Mouse (Mus musculus): ENCODE measurements around the gene Syne3. TPM values are rescaled to one million over a fixed set of nuclear protein-coding genes. Genes with fewer than 3 reads are reported as not detected.
A peak's percentile ranks its signal among the peaks of the same experiment; 100 is the strongest.

Gene Syne3
- polyA plus RNA-seq, 1 experiment from 2014 or later: 1.6 TPM

DNA sequence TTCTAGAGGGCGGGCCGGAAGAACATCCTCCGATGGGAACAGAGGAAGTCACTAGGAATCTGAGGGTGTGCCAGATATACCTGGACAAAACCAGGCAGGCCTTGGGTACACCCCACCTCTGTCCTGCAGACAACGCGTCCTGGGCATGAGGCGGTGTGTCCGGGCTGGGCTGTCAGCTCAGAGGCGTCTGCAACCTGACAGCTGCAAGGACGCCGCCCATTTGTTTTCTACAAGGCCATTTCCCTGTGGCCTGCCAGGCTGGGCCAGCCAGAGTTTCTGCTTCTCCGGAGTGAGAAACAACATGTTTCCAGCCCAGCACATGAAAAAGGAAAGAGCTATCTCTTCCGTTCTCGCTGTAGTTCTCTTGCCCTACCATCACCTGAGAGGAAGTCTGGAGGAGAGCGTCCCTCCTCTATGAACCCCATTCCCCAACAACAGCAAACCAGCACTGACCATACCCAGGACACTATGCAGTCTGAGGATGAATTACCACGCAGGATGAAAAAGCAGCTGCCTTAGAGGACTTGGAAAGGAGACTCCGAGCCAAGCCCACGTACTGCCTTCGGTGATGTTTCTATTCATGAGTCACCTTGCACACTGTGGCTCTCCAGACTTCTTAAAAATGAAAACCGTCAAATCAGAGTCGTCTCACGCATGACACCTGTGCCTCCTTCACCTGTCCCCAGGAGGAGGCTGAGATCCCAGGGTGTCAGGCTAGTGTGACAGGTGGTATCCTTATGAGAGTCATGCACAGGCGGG is 4.5 kb downstream of the Syne3 start:
- Histone ChIP-seq H3K27me3 (peaks cover 41% of the 10 kb centered on the region), H3K4me2 (replicated peaks) (no peak overlapping the region), H3K4me1 (peaks cover 24% of the 10 kb centered on the region), H3K9ac (no peak overlapping the region), H3K27ac (no peak overlapping the region; the same call in 1 of the 2 replicates), H3K36me3 (no peaks in the 10 kb centered on the region), H3K4me3 (no peak overlapping the region), H3K9me3 (no peaks in the 10 kb centered on the region)
- 70% methylated on average over 22 of the region's 22 CpGs for WGBS
- ATAC-seq (ENCODE audit: low FRiP score, low read depth): no peak

DNA sequence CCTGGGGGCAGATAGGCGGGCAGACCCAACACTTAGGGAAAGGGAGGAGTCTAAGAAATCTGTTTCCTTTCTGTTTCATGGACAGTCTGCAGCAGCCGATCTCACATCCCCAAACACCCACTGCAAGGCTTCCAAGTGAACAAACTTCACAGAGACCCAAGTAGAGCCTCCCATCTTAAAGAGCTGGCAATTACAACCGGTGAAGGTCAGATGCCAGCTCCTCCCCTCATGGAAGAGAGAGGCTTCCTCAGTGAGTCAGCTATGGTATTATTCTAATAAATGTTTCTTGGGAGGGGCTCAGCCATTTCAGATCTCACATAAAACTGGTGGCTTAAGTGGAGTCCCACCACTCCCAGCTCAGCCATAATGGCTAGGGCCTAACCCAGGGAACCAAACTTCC is 5.9 kb downstream of the Syne3 start:
- Histone ChIP-seq H3K27me3 (peaks cover 33% of the 10 kb centered on the region), H3K27ac (no peak overlapping the region; the same call in 1 of the 2 replicates), H3K36me3 (no peaks in the 10 kb centered on the region), H3K4me1 (peaks cover 10% of the 10 kb centered on the region), H3K4me2 (replicated peaks) (no peak overlapping the region), H3K9ac (no peak overlapping the region), H3K9me3 (no peaks in the 10 kb centered on the region), H3K4me3 (no peak overlapping the region)
- no peak for ATAC-seq (ENCODE audit: low FRiP score, low read depth)
- WGBS: 53% methylated on average over 3 of the region's 3 CpGs

DNA sequence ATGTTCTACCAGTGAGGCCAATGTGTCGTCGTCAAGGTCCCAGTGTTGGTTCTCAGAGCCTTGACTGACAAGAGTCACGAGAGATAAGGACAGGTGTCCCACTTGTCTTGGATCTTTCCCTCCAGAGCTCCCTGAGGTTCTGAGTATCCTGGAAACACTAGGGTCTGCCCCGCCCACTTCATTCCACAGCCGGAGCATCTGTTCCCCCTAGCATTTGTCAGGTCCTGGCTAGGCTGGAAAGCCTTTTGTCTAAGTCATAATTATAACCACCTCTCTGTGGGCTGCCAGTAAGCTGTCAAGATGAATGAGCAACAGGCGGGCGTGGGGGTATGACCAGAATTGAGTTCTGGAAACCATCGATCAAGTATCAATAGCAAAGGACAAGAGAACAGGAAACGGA is 6.5 kb downstream of the Syne3 start:
- H3K4me1 ChIP-seq: peaks cover 4% of the 10 kb centered on the region
- no peak overlapping the region; the same call in 1 of the 2 replicates for H3K27ac ChIP-seq
- no peak overlapping the region for H3K9ac ChIP-seq
- no peaks in the 10 kb centered on the region for H3K9me3 ChIP-seq
- no peak overlapping the region for H3K4me3 ChIP-seq
- ATAC-seq (ENCODE audit: low FRiP score, low read depth): peak; percentile 62
- H3K27me3 ChIP-seq: peaks cover 27% of the 10 kb centered on the region
- no peaks in the 10 kb centered on the region for H3K36me3 ChIP-seq
- WGBS: 48% methylated on average over 9 of the region's 9 CpGs
- H3K4me2 ChIP-seq (replicated peaks): no peak overlapping the region

DNA sequence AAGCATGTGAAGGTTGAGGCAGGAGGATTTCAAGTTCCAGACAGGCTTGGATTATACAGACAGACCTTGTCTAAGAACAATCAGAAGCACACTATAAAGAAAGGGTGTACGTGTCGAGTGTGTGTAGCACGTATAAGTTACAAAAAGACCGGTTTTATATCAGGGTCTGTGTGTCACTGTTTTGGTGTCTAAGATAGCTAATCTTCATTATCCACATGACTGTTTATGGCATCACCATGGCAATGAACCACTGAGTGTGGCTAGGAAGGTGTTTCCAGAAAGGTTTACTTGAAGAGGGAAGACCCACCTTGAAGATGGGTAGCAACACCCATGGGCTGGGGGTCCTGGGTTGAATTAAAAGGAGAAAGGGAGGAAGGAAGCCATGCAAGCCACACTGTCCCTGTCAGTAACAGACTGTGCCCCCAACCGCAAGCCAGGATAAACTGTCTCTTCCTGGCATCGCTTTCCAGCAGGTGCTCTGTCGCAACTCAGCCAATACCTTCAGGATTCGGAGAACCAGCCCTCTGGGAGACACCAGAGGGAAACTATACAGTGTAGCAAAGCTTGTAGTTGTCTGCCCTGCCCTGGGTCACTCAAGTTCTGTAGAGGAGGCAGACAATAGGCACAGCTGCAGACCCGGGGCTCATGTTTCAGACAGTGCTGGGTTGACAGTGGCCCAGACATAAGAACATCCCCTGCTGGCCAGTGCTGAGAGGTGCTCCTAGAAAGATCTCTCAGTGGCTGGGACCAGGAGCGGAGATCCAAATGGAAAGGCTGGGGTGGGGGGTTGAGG is 7.1 kb downstream of the Syne3 start:
- Histone ChIP-seq H3K27ac (no peak overlapping the region; the same call in 1 of the 2 replicates), H3K4me2 (replicated peaks) (no peak overlapping the region), H3K27me3 (peaks cover 21% of the 10 kb centered on the region), H3K4me1 (peaks cover 3% of the 10 kb centered on the region; the same call in 1 of the 2 replicates), H3K4me3 (no peak overlapping the region), H3K36me3 (no peaks in the 10 kb centered on the region), H3K9me3 (no peaks in the 10 kb centered on the region), H3K9ac (no peak overlapping the region)
- WGBS: 72% methylated on average over 10 of the region's 10 CpGs
- peak; percentile 89 for ATAC-seq (ENCODE audit: low FRiP score, low read depth)

DNA sequence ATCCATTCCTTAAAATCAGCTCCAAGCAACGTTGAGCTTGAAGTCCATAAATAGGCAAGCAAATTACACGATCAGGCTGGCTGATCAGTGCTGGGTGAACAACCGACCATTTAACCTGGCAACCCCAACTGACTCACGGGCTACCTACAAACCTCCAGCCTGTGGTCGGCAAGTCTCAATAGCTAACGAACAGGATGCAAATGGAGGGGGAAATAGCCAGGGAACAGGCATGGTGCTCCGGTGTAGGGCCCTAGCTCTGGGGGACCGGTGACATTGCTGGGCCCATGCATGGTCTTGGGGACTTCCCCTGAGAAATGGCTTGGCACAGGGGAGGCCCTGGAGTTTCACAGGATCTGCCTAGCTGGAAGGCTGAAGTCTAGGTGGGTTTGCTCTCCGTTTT is 8.3 kb downstream of the Syne3 start:
- H3K27ac ChIP-seq: no peak overlapping the region
- ATAC-seq (ENCODE audit: low FRiP score, low read depth): no peak
- H3K9ac ChIP-seq: no peak overlapping the region
- H3K36me3 ChIP-seq: no peaks in the 10 kb centered on the region
- peaks cover 12% of the 10 kb centered on the region; the same call in 1 of the 2 replicates for H3K27me3 ChIP-seq
- H3K4me1 ChIP-seq: peaks cover 3% of the 10 kb centered on the region; the same call in 1 of the 2 replicates
- 83% methylated on average over 9 of the region's 9 CpGs for WGBS
- H3K4me2 ChIP-seq (replicated peaks): no peak overlapping the region
- H3K9me3 ChIP-seq: no peaks in the 10 kb centered on the region
- H3K4me3 ChIP-seq: no peak overlapping the region

DNA sequence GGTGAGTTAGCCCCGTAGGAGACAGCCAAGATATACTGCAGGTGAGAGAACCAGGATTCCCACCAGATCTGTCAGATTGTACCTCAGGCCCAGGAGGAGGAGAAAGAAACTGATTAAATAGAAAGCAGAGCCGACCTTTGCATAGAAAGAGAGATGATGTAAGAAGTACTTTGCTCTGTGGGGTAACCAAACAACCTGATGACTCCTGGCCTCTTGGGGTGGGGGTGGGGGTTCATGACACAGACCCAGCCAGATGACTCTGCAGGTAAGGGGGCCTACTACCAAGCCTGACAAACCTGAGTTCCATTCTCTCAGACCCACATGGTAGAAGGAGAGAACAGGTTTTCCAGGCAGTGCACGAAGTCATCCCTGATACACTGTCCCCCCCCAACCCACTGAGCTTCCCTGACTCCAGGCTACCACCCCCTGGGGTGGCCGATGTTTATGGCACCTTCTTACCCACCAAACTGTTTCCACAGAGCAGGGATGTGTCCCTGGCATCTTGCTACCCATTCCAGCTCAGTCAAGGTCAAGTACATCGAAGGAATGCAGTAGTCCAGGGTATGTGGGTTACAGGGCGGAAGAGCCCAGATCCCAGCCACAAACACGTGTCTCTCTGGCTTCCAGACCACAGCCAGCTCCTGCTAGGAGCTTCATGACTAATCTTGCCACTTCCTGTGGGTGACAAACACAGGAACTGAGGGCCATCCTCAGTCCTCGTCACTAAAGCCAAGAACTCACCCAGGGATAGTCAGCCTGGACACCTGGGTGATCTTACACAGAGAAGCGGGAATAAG is 8.9 kb downstream of the Syne3 start:
- Histone ChIP-seq H3K27me3 (peaks cover 12% of the 10 kb centered on the region; the same call in 1 of the 2 replicates), H3K9ac (no peak overlapping the region), H3K4me3 (no peak overlapping the region), H3K36me3 (no peaks in the 10 kb centered on the region), H3K4me1 (peaks cover 3% of the 10 kb centered on the region; the same call in 1 of the 2 replicates), H3K9me3 (no peaks in the 10 kb centered on the region), H3K27ac (no peak overlapping the region), H3K4me2 (replicated peaks) (no peak overlapping the region)
- 70% methylated on average over 9 of the region's 9 CpGs for WGBS
- ATAC-seq (ENCODE audit: low FRiP score, low read depth): no peak

DNA sequence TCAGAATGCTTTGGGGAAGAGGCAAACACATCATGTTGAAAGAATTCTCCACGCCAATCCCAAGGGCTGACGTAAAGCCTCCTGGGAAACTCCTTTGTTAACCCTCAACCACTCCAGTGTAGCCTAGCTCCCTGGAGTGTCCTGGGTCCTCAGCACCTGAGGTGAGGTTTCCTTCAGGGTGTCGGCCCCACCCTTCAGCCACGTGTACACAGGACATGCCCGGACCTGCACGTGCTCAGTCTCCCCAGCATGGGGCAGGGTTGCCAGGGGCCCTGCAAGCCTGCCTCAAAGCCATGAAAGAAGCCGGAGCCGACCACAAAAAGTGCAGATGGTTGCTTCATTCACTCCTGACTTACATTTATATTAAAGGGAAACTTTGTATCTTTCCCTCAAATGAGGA is 10.4 kb downstream of the Syne3 start:
- no peaks in the 10 kb centered on the region for H3K9me3 ChIP-seq

DNA sequence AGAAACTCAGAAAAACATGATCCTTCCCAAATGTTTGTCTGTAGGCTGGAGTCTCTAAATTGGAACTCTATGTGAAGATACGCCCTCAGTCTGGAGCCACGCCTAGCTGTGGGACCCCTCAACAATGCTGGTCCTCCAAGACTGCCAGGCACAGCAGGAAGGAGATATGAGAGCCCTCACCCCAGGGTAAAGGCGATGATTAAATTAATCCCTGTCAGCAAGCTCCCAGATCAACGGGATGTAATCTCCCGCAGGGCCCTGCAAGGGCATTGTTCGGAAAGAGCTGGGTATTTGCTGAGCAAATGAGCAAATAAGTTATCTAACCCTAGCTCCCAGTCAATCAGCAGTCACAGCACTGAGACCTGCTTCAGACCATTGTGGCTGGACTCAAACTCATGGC is 11.1 kb downstream of the Syne3 start:
- Histone ChIP-seq H3K36me3 (no peaks in the 10 kb centered on the region), H3K27me3 (peaks cover 10% of the 10 kb centered on the region; the same call in 1 of the 2 replicates), H3K9me3 (no peaks in the 10 kb centered on the region), H3K4me1 (peaks cover 3% of the 10 kb centered on the region; the same call in 1 of the 2 replicates), H3K9ac (no peak overlapping the region), H3K27ac (no peak overlapping the region), H3K4me3 (no peak overlapping the region), H3K4me2 (replicated peaks) (no peak overlapping the region)
- 89% methylated on average over 6 of the region's 6 CpGs for WGBS
- ATAC-seq (ENCODE audit: low FRiP score, low read depth): no peak

More for the DNA sequence above, 10.4 kb downstream of the Syne3 start:
- no peak overlapping the region for H3K4me3 ChIP-seq
- no peaks in the 10 kb centered on the region for H3K36me3 ChIP-seq
- peaks cover 3% of the 10 kb centered on the region; the same call in 1 of the 2 replicates for H3K4me1 ChIP-seq
- H3K27me3 ChIP-seq: peaks cover 10% of the 10 kb centered on the region; the same call in 1 of the 2 replicates
- WGBS: 62% methylated on average over 8 of the region's 8 CpGs
- H3K9ac ChIP-seq: no peak overlapping the region
- no peak for ATAC-seq (ENCODE audit: low FRiP score, low read depth)
- H3K4me2 ChIP-seq (replicated peaks): no peak overlapping the region
- H3K27ac ChIP-seq: no peak overlapping the region

DNA sequence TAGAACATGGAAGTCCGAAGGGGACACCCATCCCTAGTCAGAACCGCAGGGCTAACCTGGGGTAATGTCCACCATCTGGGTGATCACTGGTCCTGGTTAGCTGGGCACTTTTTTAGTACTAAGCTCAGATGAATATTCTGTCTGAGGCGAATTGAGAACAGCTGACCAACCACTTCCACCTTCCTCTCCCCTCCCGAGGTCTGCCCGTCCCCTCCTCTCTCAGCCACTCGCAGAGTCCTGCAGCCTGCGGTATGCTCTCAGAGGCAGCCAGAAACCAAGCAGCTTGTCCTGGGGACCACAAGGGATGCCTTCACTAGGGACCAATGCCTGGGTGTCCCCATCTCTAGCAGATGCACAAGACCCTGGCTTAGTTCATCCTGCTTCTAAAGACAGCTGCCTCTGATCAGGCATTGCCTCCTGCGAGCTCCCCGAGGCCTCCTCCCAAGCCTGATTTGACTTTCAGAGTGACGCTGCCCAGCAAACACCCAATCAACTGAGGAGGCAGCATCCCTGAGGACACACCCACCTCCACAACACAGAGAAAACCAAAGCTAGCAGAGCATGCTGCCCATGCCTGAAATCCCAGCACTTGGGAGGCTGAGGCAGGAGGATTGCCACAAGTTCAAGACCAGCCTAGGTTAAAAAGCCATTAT is 11.8 kb downstream of the Syne3 start:
- no peak for ATAC-seq (ENCODE audit: low FRiP score, low read depth)
- H3K27ac ChIP-seq: no peak overlapping the region
- H3K4me3 ChIP-seq: no peak overlapping the region
- H3K4me2 ChIP-seq (replicated peaks): no peak overlapping the region
- H3K9ac ChIP-seq: no peak overlapping the region
- peaks cover 3% of the 10 kb centered on the region; the same call in 1 of the 2 replicates for H3K4me1 ChIP-seq
- H3K9me3 ChIP-seq: no peaks in the 10 kb centered on the region
- peaks cover 8% of the 10 kb centered on the region; the same call in 1 of the 2 replicates for H3K27me3 ChIP-seq
- 81% methylated on average over 10 of the region's 10 CpGs for WGBS
- H3K36me3 ChIP-seq: no peaks in the 10 kb centered on the region

DNA sequence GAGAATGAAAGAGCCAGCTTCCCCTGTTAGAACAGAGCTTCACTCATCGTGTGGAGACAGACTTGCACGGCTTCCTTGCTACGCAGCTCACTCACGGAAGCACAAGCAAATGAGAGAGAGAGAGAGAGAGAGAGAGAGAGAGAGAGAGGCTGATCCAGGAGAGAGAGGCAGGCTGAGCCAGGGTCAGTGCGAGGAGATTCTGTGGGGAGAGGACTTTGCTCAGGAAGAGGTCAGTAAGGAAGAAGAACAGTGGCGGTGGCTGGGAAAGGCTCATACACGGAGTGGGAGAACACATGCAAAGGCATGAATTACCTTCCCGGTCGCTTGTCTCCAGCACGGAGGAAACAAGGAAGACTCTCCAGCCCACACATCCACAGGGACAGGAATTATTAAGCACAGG is 12.4 kb downstream of the Syne3 start:
- no peaks in the 10 kb centered on the region for H3K9me3 ChIP-seq
- no peaks in the 10 kb centered on the region for H3K4me1 ChIP-seq
- ATAC-seq (ENCODE audit: low FRiP score, low read depth): no peak
- H3K36me3 ChIP-seq: no peaks in the 10 kb centered on the region
- no peak overlapping the region for H3K4me3 ChIP-seq
- peaks cover 4% of the 10 kb centered on the region; the same call in 1 of the 2 replicates for H3K27me3 ChIP-seq
- H3K9ac ChIP-seq: no peak overlapping the region
- H3K4me2 ChIP-seq (replicated peaks): no peak overlapping the region
- no peak overlapping the region for H3K27ac ChIP-seq
- 86% methylated on average over 10 of the region's 10 CpGs for WGBS

DNA sequence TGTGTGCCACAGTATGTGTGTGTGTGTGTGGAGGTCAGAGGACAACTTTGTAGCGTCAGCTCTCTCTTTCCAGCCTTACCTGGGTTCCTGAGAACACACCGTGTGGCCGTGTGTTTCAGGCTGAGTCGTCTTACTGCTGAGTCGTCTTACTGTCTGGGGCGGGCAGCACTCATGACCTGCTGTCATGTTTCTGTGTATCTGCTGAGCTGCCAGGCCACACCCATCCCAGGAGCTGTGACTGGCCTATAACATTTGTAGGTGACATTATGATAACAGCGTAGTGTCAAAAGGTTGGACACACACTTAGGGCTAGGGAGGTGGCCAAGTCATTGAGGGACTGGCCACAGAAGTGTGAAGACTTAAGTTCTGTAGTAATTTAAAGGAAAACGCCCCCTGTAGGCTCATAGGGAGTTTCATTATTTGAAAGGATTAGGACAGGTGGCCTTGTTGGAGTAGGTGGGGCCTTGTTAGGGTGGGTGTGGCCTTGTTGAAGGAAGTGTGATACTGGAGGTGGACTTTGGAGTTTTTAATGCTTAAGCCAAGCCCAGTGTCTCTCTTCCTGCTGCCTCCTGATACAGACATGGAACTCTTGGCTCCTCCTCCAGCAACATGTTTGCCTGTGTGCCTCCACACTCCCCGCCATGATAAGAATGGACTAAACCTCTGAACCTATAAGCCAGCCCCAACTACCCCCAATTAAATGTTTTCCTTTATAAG is 13.4 kb downstream of the Syne3 start:
- Histone ChIP-seq H3K27ac (no peak overlapping the region), H3K4me3 (no peak overlapping the region), H3K36me3 (no peaks in the 10 kb centered on the region), H3K9ac (no peak overlapping the region), H3K27me3 (peaks cover 4% of the 10 kb centered on the region; the same call in 1 of the 2 replicates), H3K9me3 (no peaks in the 10 kb centered on the region), H3K4me1 (no peaks in the 10 kb centered on the region), H3K4me2 (replicated peaks) (no peak overlapping the region)
- ATAC-seq (ENCODE audit: low FRiP score, low read depth): no peak
- WGBS: 80% methylated on average over 9 of the region's 9 CpGs

Measured in limb, embryonic 13.5 days (tissue).